Mouse (Mus musculus) kidney, embryonic 15.5 days (tissue): ENCODE measurements at regions not wholly inside any gene's neighbourhood (a gene's known extent, or its start where the extent isn't known, plus 50 kb on each side); places are given as distances from the start of the nearest gene placed in this dataset.

Experiments used
- ATAC-seq: fragments of 200-750 bp; cut with Nextera tagmentation; replicated peaks from 2 replicates; pipeline ENCODE4 v1.8.0; 2017; ENCODE audit warnings: moderate TSS enrichment; ENCODE audit not compliant: low FRiP score
- H3K27ac ChIP-seq: fragments of 300-500 bp; sonication (generic); 2 replicates; pipeline ENCODE4 v1.5.1; 2015; ENCODE audit warnings: mild to moderate bottlenecking, inconsistent platforms
- H3K27me3 ChIP-seq: fragments of 300-500 bp; sonication (generic); 2 replicates; pipeline ENCODE4 v1.6.1; 2015; ENCODE audit warnings: inconsistent platforms
- H3K36me3 ChIP-seq: fragments of 300-500 bp; sonication (generic); 2 replicates; pipeline ENCODE4 v1.6.1; 2015; ENCODE audit warnings: inconsistent platforms
- H3K4me1 ChIP-seq: fragments of 300-500 bp; sonication (generic); 2 replicates; pipeline ENCODE4 v1.6.1; 2015; ENCODE audit warnings: inconsistent platforms
- H3K4me2 ChIP-seq: fragments of 300-500 bp; sonication (generic); 2 replicates; pipeline ENCODE4 v1.6.1; 2015; ENCODE audit warnings: moderate library complexity, mild to moderate bottlenecking, inconsistent platforms
- H3K4me3 ChIP-seq: fragments of 300-500 bp; sonication (generic); replicated peaks from 2 replicates; pipeline ENCODE4 v1.5.1; 2015; ENCODE audit warnings: mild to moderate bottlenecking, inconsistent platforms
- H3K9ac ChIP-seq: fragments of 300-500 bp; sonication (generic); 2 replicates; pipeline ENCODE4 v1.6.1; 2015; ENCODE audit warnings: mild to moderate bottlenecking, inconsistent platforms
- H3K9me3 ChIP-seq: fragments of 300-500 bp; sonication (generic); replicated peaks from 2 replicates; pipeline ENCODE4 v1.6.1; 2016; ENCODE audit warnings: inconsistent platforms

GRCm38 (mm10) chr8:98214019-98214418 lies 1202.3 kb downstream of the Cdh8 start:
- Histone ChIP-seq H3K9ac (no peak overlapping the region), H3K36me3 (no peaks in the 10 kb centered on the region), H3K9me3 (no peaks in the 10 kb centered on the region), H3K4me2 (no peak overlapping the region), H3K4me3 (no peak overlapping the region), H3K27me3 (no peaks in the 10 kb centered on the region), H3K27ac (no peak overlapping the region), H3K4me1 (no peaks in the 10 kb centered on the region)
- ATAC-seq: no peak
